Mouse (Mus musculus): ENCODE measurements at regions not wholly inside any gene's neighbourhood (a gene's known extent, or its start where the extent isn't known, plus 50 kb on each side); places are given as distances from the start of the nearest gene placed in this dataset.

DNA sequence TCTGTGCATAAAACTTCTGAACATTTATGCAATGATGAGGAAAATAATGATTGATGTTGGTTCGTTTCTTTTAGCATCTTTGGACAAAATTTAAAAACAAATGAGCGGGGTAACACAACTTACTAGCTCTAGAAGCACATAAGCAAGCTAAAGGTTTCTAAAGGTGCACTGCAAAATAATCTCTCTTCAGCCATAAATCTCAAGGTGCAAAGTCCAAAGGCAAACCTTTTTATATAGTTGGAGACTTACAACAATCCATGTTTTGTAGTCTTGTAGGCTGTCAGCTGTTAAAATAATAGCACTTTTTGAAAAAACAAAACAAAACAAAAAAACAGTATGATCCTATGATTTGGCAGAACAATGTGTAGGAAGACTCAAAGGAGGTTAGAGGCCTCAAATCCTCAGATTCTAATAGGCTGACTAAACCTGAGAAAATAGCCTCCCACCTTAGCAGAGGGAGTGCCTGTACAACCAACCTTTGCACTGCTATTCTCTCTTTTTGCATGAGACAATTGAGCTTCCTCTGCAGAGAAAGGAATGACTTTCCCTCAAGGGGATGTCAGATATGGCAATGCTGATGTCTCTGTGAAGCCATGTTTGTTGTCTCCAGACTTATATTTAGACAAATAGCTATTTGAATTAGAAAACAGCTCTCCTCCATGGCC lies 452.9 kb downstream of the Cdh9 start:
- TF ChIP-seq POLR2A (IDR thresholded peaks at IDR 0.05; ENCODE audit: control insufficient read depth, low read depth, low read length) (no peak), CTCF (IDR thresholded peaks at IDR 0.05; ENCODE audit: control insufficient read depth, insufficient read depth, insufficient replicate concordance, low read depth, low read length) (no peak)
